11 mouse cellular contexts compared by ENCODE assay signal in the genomic region with DNA sequence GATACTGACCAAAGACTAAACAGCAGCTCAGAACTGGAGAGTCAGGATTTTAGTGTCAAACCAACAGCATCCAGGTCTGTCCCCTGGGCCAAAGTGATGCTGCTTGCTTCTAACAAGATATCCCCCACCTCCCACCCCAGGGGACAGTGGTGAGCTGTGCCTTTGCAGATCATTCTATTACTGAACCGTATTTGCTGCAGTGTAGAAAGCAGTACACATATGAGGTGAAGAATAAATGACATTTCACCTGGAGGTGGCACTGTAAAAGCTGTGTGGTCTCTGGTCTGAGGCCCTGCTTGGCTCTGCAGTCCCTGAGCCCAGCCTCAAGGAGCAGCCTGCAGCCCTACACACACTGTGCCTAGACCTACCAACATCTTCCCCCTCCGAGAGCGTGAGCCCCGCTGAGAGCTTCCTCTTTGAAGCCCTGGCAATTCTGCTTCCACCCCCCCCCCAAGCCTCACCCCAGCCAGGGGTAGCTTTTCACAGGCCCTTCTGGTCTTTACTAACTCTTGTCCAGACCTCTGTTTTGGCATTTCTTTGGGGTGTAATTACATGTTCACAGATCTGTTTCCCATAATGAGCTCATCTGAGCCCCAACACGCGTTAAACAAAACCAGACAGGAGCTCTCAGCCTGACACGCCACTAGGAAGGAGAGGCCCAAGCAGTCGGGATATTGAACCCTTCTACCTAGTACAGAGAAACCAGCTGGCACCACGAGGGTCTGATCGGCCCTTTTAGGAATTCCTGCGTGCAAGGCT. TPM values are rescaled to one million over a fixed set of nuclear protein-coding genes. Genes with fewer than 3 reads are reported as not detected.
DNase-seq lines count a peak whose midpoint lies in the region; ATAC-seq and TF ChIP-seq lines count a peak whose summit lies in the region.
"Had no signal": no experiment of that assay in that cellular context is flagged by ENCODE, and none has a peak within 500 bp of the region (broad histone marks: within the 10 kb centered on the region; RNA-seq: fewer than 3 reads in every experiment).

No protein-coding gene starts in this region.

- 0 out of 2 replicates have a peak, but pooled peaks cover 9% of the 10 kb centered on the region for H3K36me3 ChIP-seq in forebrain, embryonic 14.5 days (ENCODE audit: control insufficient read depth, insufficient read depth, low read length)
- H3K36me3 ChIP-seq in limb, embryonic 14.5 days (ENCODE audit: control insufficient read depth, insufficient read depth, low read length) = peaks cover 3% of the 10 kb centered on the region; the same call in 1 of the 2 replicates
- H3K36me3 ChIP-seq: intestine, embryonic 15.5 days had no signal

- peak; percentile 34; the same call in 1 of the 2 replicates for ATAC-seq in forebrain, embryonic 14.5 days
- peak; percentile 34; the same call in 1 of the 2 replicates for ATAC-seq in limb, embryonic 14.5 days (ENCODE audit: low FRiP score, low read depth)
- ATAC-seq in inflammation-experienced regulatory T-cells, adult 6 months = no peak
- ATAC-seq: intestine, embryonic 15.5 days had no signal

- H3K27ac ChIP-seq in forebrain, embryonic 14.5 days (ENCODE audit: low read depth, low read length) = no peak overlapping the region
- no peak overlapping the region for H3K27ac ChIP-seq in limb, embryonic 14.5 days (replicated peaks; ENCODE audit: low read depth, low read length)
- H3K27ac ChIP-seq: intestine, embryonic 15.5 days had no signal

- peaks cover 26% of the 10 kb centered on the region for H3K4me1 ChIP-seq in forebrain, embryonic 14.5 days (ENCODE audit: control insufficient read depth, insufficient read depth, low read length)
- peaks cover 55% of the 10 kb centered on the region for H3K4me1 ChIP-seq in limb, embryonic 14.5 days (ENCODE audit: control insufficient read depth, insufficient read depth, low read length)

- intact Hi-C loops in gastrocnemius, postnatal 14 days (cut with DNase I; ENCODE audit: low total_unique reads) = no loop called here
- intact Hi-C loops in left cerebral cortex, postnatal 4 days (cut with DNase I) = no loop called here

- H3K9ac ChIP-seq in forebrain, embryonic 14.5 days (ENCODE audit: low read length) = peak overlapping the region; percentile 37; the same call in 1 of the 2 replicates
- no peak overlapping the region for H3K9ac ChIP-seq in limb, embryonic 14.5 days (ENCODE audit: low read depth, low read length, severe bottlenecking)
- H3K9ac ChIP-seq: intestine, embryonic 15.5 days had no signal

- whole genome bisulfite sequencing in forebrain, embryonic 14.5 days = 9% methylated on average over 11 of the region's 11 CpGs
- 16% methylated on average over 11 of the region's 11 CpGs for WGBS in limb, embryonic 14.5 days

- no peak for TF ChIP-seq POLR2A in limb, embryonic 14.5 days (IDR thresholded peaks at IDR 0.05; ENCODE audit: borderline replicate concordance, extremely low read depth, insufficient read depth, insufficient read length)

- no peak overlapping the region for H3K4me2 ChIP-seq in forebrain, embryonic 14.5 days (ENCODE audit: low read length)
- no peak overlapping the region for H3K4me2 ChIP-seq in limb, embryonic 14.5 days (replicated peaks; ENCODE audit: low read depth, low read length, severe bottlenecking)
- H3K4me2 ChIP-seq: intestine, embryonic 15.5 days had no signal

- H3K9me3 ChIP-seq in forebrain, embryonic 14.5 days (replicated peaks; ENCODE audit: control insufficient read depth, low read length) = no peaks in the 10 kb centered on the region
- H3K9me3 ChIP-seq in limb, embryonic 14.5 days (ENCODE audit: control insufficient read depth, low read length) = no peaks in the 10 kb centered on the region
- H3K9me3 ChIP-seq: intestine, embryonic 15.5 days had no signal

- H3K27me3 ChIP-seq in forebrain, embryonic 14.5 days (replicated peaks; ENCODE audit: control insufficient read depth, insufficient read depth, low read length) = no peaks in the 10 kb centered on the region
- H3K27me3 ChIP-seq in limb, embryonic 14.5 days (ENCODE audit: control insufficient read depth, insufficient read depth, low read length) = no peaks in the 10 kb centered on the region
- H3K27me3 ChIP-seq: intestine, embryonic 15.5 days had no signal

- no peak overlapping the region for H3K4me3 ChIP-seq in forebrain, embryonic 14.5 days (ENCODE audit: low read depth, low read length)
- no peak overlapping the region for H3K4me3 ChIP-seq in limb, embryonic 14.5 days (replicated peaks; ENCODE audit: low read length)
- H3K4me3 ChIP-seq: intestine, embryonic 15.5 days had no signal

- peak; percentile 17 for DNase-seq in MN1 (ENCODE audit: low spot score)
- peak; percentile 73 for DNase-seq in embryo, embryonic 10.5 days (ENCODE audit: low spot score)
- DNase-seq in forebrain, embryonic 14.5 days (ENCODE audit: low spot score) = peak; percentile 47
- peak; percentile 61 for DNase-seq in limb, embryonic 14.5 days (ENCODE audit: low spot score)
- no peak for DNase-seq in gastrocnemius, postnatal 14 days
- no peak for DNase-seq in left cerebral cortex, postnatal 4 days
- DNase-seq in urinary bladder, postnatal 10 days (ENCODE audit: low spot score) = no peak
- DNase-seq: cerebellum, postnatal 10 days; right cerebral cortex, postnatal 14 days had no signal

RNA-seq across cellular contexts. Expression of gene Scube1, which starts 24.8 kb away (rescaled TPM):
- polyA plus RNA-seq in forebrain, embryonic 14.5 days (2014; fragmentation: Nextera tagmentation; extraction: Ambion mirVana) = 8.2 and 13.6 TPM in 2 replicates
- polyA plus RNA-seq in limb, embryonic 14.5 days (2012; rRNA removed) = 31.2 and 40.8 TPM in 2 replicates
- polyA plus RNA-seq in limb, embryonic 14.5 days (2014; fragmentation: Nextera tagmentation; extraction: Ambion mirVana) = 13.9 and 15.9 TPM in 2 replicates
- total RNA-seq in gastrocnemius, postnatal 14 days (2021) = 1 to 10 TPM; 1.2 to 1.7 TPM
- total RNA-seq in left cerebral cortex, postnatal 4 days (2021) = 10 to 100 TPM; 61.6 to 73.2 TPM
- not detected for polyA plus RNA-seq in inflammation-experienced regulatory T-cells, adult 6 months (2017; shearing (Covaris generic))

Comparison
In these comparisons a context has a peak if more than half of its experiments do, and no peak if none do; other contexts are left out.
1. DNase-seq: peak in MN1 (single experiment), embryo, embryonic 10.5 days (single experiment), forebrain, embryonic 14.5 days (single experiment) and limb, embryonic 14.5 days (single experiment); none in gastrocnemius, postnatal 14 days (single experiment), left cerebral cortex, postnatal 4 days (single experiment) and urinary bladder, postnatal 10 days (single experiment).